10 mouse cellular contexts compared by ENCODE assay signal in the genomic region with DNA sequence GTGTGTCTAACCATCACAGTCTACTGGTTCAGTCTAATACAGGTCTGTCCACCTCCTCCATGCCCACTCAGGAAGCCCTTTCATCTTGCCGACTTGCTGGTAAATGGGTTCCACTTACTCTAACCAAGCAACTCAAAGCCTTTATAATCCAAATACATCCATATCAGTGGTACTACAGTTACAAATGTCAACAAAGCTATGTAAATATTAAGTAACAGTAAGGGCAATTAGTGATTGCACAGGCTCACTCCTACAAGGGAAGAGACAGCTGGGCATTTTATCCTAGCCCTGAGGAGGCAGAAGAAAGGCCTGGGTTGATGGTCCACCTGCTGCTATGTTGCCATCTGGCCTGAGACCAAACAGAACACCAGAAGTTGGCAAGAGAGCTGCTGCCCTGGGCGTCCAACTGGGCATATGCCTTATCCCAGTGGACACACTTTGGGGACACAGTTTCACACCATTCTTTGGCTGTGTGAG. TPM values are rescaled to one million over a fixed set of nuclear protein-coding genes. Genes with fewer than 3 reads are reported as not detected.
DNase-seq lines count a peak whose midpoint lies in the region; ATAC-seq lines count a peak whose summit lies in the region.
"Had no signal": no experiment of that assay in that cellular context is flagged by ENCODE, and none has a peak within 500 bp of the region (broad histone marks: within the 10 kb centered on the region; RNA-seq: fewer than 3 reads in every experiment).

No protein-coding gene starts in this region.

- intact Hi-C loops in left cerebral cortex, postnatal 4 days (cut with DNase I) = no loop called here
- intact Hi-C loops in left cerebral cortex, postnatal 36 days (cut with DNase I) = no loop called here

- peak; percentile 65 for DNase-seq in left cerebral cortex, postnatal 4 days
- DNase-seq in left cerebral cortex, adult 9 months (ENCODE audit: low spot score in 2 of 2) = no peak
- DNase-seq in cerebellum, postnatal 25 days = peak; percentile 92 to 93
- no peak for DNase-seq in left cerebral cortex, adult 18-20 months (ENCODE audit: low spot score in 2 of 2)
- no peak for DNase-seq in thymus, postnatal 36 days
- no peak for DNase-seq in left cerebral cortex, postnatal 36 days (ENCODE audit: low spot score in 2 of 2)
- DNase-seq: gastrocnemius, adult 2 months had no signal

- H3K9me3 ChIP-seq in intestine, embryonic 16.5 days (ENCODE audit: control insufficient read depth, low read length) = no peaks in the 10 kb centered on the region
- no peaks in the 10 kb centered on the region for H3K9me3 ChIP-seq in stomach, embryonic 14.5 days (ENCODE audit: control insufficient read depth, low read depth, low read length)

- no peaks in the 10 kb centered on the region for H3K27me3 ChIP-seq in intestine, embryonic 16.5 days (replicated peaks; ENCODE audit: control insufficient read depth, insufficient read depth, low read length)
- H3K27me3 ChIP-seq in stomach, embryonic 14.5 days (ENCODE audit: control insufficient read depth, insufficient read depth, low read length) = no peaks in the 10 kb centered on the region

- H3K4me2 ChIP-seq in intestine, embryonic 16.5 days (ENCODE audit: low read depth, low read length) = no peak overlapping the region
- H3K4me2 ChIP-seq in stomach, embryonic 14.5 days (replicated peaks; ENCODE audit: low read depth, low read length) = no peak overlapping the region

- 57% methylated on average over 2 of the region's 2 CpGs for WGBS in intestine, embryonic 16.5 days
- WGBS in stomach, embryonic 14.5 days = 45% methylated on average over 2 of the region's 2 CpGs

- peak; percentile 94 for ATAC-seq in intestine, embryonic 16.5 days
- peak; percentile 89 for ATAC-seq in stomach, embryonic 14.5 days (ENCODE audit: insufficient number of reproducible peaks, insufficient read depth, low FRiP score, low read depth)

- no peak overlapping the region for H3K9ac ChIP-seq in intestine, embryonic 16.5 days (ENCODE audit: low read depth, low read length)
- no peak overlapping the region for H3K9ac ChIP-seq in stomach, embryonic 14.5 days (replicated peaks; ENCODE audit: low read depth, low read length)

- no peaks in the 10 kb centered on the region for H3K36me3 ChIP-seq in intestine, embryonic 16.5 days (ENCODE audit: control insufficient read depth, insufficient read depth, low read length)
- no peaks in the 10 kb centered on the region for H3K36me3 ChIP-seq in stomach, embryonic 14.5 days (ENCODE audit: control insufficient read depth, insufficient read depth, low read length)

- H3K4me1 ChIP-seq in intestine, embryonic 16.5 days (ENCODE audit: control insufficient read depth, insufficient read depth, low read length) = no peaks in the 10 kb centered on the region; the same call in 1 of the 2 replicates
- 0 out of 2 replicates have a peak, but pooled peaks cover 4% of the 10 kb centered on the region for H3K4me1 ChIP-seq in stomach, embryonic 14.5 days (ENCODE audit: control insufficient read depth, insufficient read depth, low read length)

- no peak overlapping the region for H3K4me3 ChIP-seq in intestine, embryonic 16.5 days (ENCODE audit: low read length)
- H3K4me3 ChIP-seq in stomach, embryonic 14.5 days (ENCODE audit: low read depth, low read length) = no peak overlapping the region
- H3K4me3 ChIP-seq: gastrocnemius, adult 2 months had no signal

- no peak overlapping the region for H3K27ac ChIP-seq in intestine, embryonic 16.5 days (ENCODE audit: low read length)
- H3K27ac ChIP-seq in stomach, embryonic 14.5 days (ENCODE audit: low read length) = no peak overlapping the region
- H3K27ac ChIP-seq: gastrocnemius, adult 2 months; macrophage had no signal

RNA-seq across cellular contexts. Expression of gene Eps8, which starts 42.6 kb away (rescaled TPM):
- 10 to 100 TPM; 33.1 to 39.5 TPM for total RNA-seq in left cerebral cortex, postnatal 4 days (2021)
- 102 and 143 TPM in 2 replicates for polyA plus RNA-seq in intestine, embryonic 16.5 days (2015; fragmentation: Nextera tagmentation; extraction: Ambion mirVana)
- polyA plus RNA-seq in stomach, embryonic 14.5 days (2014; fragmentation: Nextera tagmentation; extraction: Ambion mirVana) = 21.6 and 22.7 TPM in 2 replicates
- total RNA-seq in left cerebral cortex, adult 18-20 months (2021) = 10 to 100 TPM; 25.8 to 31.3 TPM
- total RNA-seq in left cerebral cortex, postnatal 36 days (2021) = 10 to 100 TPM; 32.2 to 39.2 TPM

Comparison
In these comparisons a context has a peak if more than half of its experiments do, and no peak if none do; other contexts are left out.
1. DNase-seq: peak in left cerebral cortex, postnatal 4 days (single experiment) and cerebellum, postnatal 25 days (2 of 2); none in left cerebral cortex, adult 9 months (0 of 2), left cerebral cortex, adult 18-20 months (0 of 2), thymus, postnatal 36 days (0 of 2) and left cerebral cortex, postnatal 36 days (0 of 2).